Mouse (Mus musculus): ENCODE measurements around the gene Furin. TPM values are rescaled to one million over a fixed set of nuclear protein-coding genes. Genes with fewer than 3 reads are reported as not detected.

Furin gene
- total and polyA plus RNA-seq, 3 experiments: 1.5 to 20.9 (median 13.5) TPM

DNA sequence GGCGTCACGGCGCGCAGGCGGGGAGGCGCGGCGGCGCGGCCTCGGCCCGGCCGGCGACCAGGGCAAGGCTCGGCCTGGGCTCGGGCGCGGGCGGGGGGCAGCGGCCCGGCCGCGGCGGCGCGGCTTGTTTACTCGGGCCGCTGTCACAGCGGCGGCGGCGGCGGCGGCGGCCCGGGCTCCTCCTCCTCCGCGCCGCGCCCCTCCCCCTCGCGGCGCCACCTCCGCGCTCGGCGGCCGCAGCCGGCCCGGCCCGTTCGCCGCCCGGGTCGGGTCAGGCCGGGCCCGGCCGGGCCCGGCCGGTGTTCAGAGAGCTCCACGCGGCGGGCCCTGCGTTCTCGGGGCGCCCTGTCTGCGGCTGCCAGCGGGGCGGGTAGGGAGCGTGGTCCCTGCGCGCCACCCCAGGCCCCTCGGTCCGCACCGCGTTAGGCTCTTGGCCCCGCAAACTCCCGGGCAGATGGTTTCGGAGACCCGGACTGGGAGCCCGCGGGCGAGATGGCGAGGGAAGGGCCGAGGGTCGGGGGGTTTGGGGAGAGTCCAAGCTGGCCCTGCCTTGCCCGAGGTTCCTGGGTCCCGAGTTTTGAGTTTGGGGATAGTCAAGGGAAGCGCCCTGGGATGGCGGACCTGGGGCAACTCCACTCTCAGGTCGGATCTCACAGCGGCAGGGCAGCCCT, 2.5 kb downstream of the Furin start:
- Histone ChIP-seq H3K79me2 (replicated peaks; ENCODE audit: control insufficient read depth, extremely low read depth, insufficient read depth, poor library complexity, severe bottlenecking) (peaks cover 24% of the 10 kb centered on the region), H3K27ac (ENCODE audit: insufficient read depth, low read depth) (peak overlapping the region; percentile 10; the same call in 1 of the 2 replicates), H3K9ac (ENCODE audit: insufficient read depth, low read depth) (peak overlapping the region; percentile 99), H3K4me1 (ENCODE audit: control insufficient read depth in 1 of 2, insufficient read depth in 2 of 2) (peaks cover 21 to 63% of the 10 kb centered on the region in 2 experiments), H3K36me3 (replicated peaks in 1 of 2; ENCODE audit: control insufficient read depth in 1 of 2, insufficient read depth in 1 of 2, low read length in 1 of 2) (peaks cover 2 to 12% of the 10 kb centered on the region in 2 experiments), H3K9me3 (replicated peaks; ENCODE audit: low read length) (no peaks in the 10 kb centered on the region), H3K4me3 (replicated peaks in 1 of 3; ENCODE audit: low read depth in 2 of 3, low read length in 2 of 3, poor library complexity in 1 of 3) (peak overlapping the region; percentile 56 to 83 (median 74)), H3K27me3 (replicated peaks) (no peaks in the 10 kb centered on the region), H3K4me2 (ENCODE audit: insufficient read depth, low read depth, poor library complexity, severe bottlenecking) (peak overlapping the region; percentile 60)
- no peak for DNase-seq (ENCODE audit: extremely low read depth)
- dilution Hi-C loops (cut with MboI; ENCODE audit: extremely low pct_ligation_motif_present, extremely low pct_unique_long_range_greater_than_20kb, low sequenced_read_pairs) (no loop called here), in situ Hi-C loops (cut with MboI; ENCODE audit: low pct_ligation_motif_present, low pct_unique_long_range_greater_than_20kb, low sequenced_read_pairs) (no loop called here)
- TF ChIP-seq TCF12 (IDR thresholded peaks at IDR 0.05; ENCODE audit: low read depth, low read length) (peak; percentile 34; the same call in 1 of the 2 replicates), KAT2A (IDR thresholded peaks at IDR 0.05; ENCODE audit: insufficient replicate concordance, low read length) (no peak), POLR2A (IDR thresholded peaks at IDR 0.05; ENCODE audit: low read depth, low read length) (peak; percentile 60; the same call in 1 of the 2 replicates), ZC3H11A (IDR thresholded peaks at IDR 0.05; ENCODE audit: low read depth, low read length) (no peak), SIN3A (IDR thresholded peaks at IDR 0.05; ENCODE audit: low read length) (no peak)

DNA sequence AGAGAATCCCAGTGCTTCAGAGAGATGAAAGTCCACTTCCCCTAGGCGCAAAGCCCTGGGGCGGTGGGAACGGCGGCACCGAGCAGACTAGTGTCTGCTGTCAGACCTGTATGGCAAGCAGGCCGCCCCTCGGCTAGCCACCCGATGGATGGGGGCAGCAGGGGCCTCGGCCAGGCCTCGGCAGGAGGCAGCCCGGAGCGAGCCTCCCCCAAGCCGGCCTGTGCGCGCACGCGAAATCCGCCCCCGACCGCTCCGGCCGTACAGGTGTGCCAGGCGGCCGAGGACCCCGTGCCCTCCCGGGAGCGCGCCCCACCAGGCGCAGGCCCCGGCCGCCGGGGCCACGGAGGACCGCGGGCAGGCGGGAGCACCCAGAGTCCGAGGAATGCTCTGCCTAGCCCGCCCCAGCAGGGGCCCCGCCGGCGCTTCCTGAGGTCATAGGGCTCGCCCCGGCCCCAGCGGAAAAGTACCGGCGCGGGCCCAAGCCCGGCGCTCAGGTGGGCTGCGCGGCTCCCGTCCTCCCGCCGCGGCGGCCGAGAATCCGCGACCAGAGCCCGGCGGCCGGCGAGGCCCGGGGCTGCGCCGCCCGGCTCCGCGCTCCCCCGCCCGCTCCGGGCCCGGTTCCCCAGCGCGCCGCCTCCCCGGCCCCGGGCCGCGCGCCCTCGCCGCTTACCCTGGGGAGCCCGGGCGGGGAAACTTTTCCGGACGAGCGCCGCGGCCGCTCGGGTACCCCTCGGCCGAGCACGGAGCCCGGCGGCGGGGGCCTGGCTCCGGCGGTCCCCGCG, 3.2 kb downstream of the Furin start:
- Histone ChIP-seq H3K4me3 (replicated peaks in 1 of 3; ENCODE audit: low read depth in 2 of 3, low read length in 2 of 3, poor library complexity in 1 of 3) (peak overlapping the region; percentile 74 to 86 (median 83)), H3K9ac (ENCODE audit: insufficient read depth, low read depth) (peak overlapping the region; percentile 99), H3K9me3 (replicated peaks; ENCODE audit: low read length) (no peaks in the 10 kb centered on the region), H3K27ac (ENCODE audit: insufficient read depth, low read depth) (no peak overlapping the region; the same call in 1 of the 2 replicates), H3K4me2 (ENCODE audit: insufficient read depth, low read depth, poor library complexity, severe bottlenecking) (peak overlapping the region; percentile 79), H3K27me3 (replicated peaks) (no peaks in the 10 kb centered on the region), H3K4me1 (ENCODE audit: control insufficient read depth in 1 of 2, insufficient read depth in 2 of 2) (peaks cover 21 to 63% of the 10 kb centered on the region in 2 experiments), H3K79me2 (replicated peaks; ENCODE audit: control insufficient read depth, extremely low read depth, insufficient read depth, poor library complexity, severe bottlenecking) (peaks cover 24% of the 10 kb centered on the region), H3K36me3 (replicated peaks in 1 of 2; ENCODE audit: control insufficient read depth in 1 of 2, insufficient read depth in 1 of 2, low read length in 1 of 2) (peaks cover 6 to 19% of the 10 kb centered on the region in 2 experiments)
- dilution Hi-C loops (cut with MboI; ENCODE audit: extremely low pct_ligation_motif_present, extremely low pct_unique_long_range_greater_than_20kb, low sequenced_read_pairs): no loop called here
- TF ChIP-seq TCF12 (IDR thresholded peaks at IDR 0.05; ENCODE audit: low read depth, low read length) (peak; percentile 24; the same call in 1 of the 2 replicates), UBTF (IDR thresholded peaks at IDR 0.05; ENCODE audit: low read depth, low read length) (peak; percentile 97), CHD1 (IDR thresholded peaks at IDR 0.05; ENCODE audit: low read depth, low read length) (no peak)
- in situ Hi-C loops (cut with MboI; ENCODE audit: low pct_ligation_motif_present, low pct_unique_long_range_greater_than_20kb, low sequenced_read_pairs): no loop called here
- DNase-seq (ENCODE audit: extremely low read depth): no peak

GRCm38 (mm10) chr7:80401041-80401859, 4.0 kb downstream of the Furin start:
- in situ Hi-C loops (cut with MboI; ENCODE audit: low pct_ligation_motif_present, low pct_unique_long_range_greater_than_20kb, low sequenced_read_pairs): no loop called here
- Histone ChIP-seq H3K27ac (ENCODE audit: insufficient read depth, low read depth) (no peak overlapping the region), H3K4me3 (replicated peaks in 1 of 3; ENCODE audit: low read depth in 2 of 3, low read length in 2 of 3, poor library complexity in 1 of 3) (peak overlapping the region; percentile 74 to 86 (median 83)), H3K36me3 (replicated peaks in 1 of 2; ENCODE audit: control insufficient read depth in 1 of 2, insufficient read depth in 1 of 2, low read length in 1 of 2) (peaks cover 13 to 26% of the 10 kb centered on the region in 2 experiments), H3K9ac (ENCODE audit: insufficient read depth, low read depth) (peak overlapping the region; percentile 99), H3K27me3 (replicated peaks) (no peaks in the 10 kb centered on the region), H3K4me1 (ENCODE audit: control insufficient read depth in 1 of 2, insufficient read depth in 2 of 2) (peaks cover 21 to 63% of the 10 kb centered on the region in 2 experiments), H3K4me2 (ENCODE audit: insufficient read depth, low read depth, poor library complexity, severe bottlenecking) (peak overlapping the region; percentile 79), H3K9me3 (replicated peaks; ENCODE audit: low read length) (no peaks in the 10 kb centered on the region), H3K79me2 (replicated peaks; ENCODE audit: control insufficient read depth, extremely low read depth, insufficient read depth, poor library complexity, severe bottlenecking) (peaks cover 24% of the 10 kb centered on the region)
- TF ChIP-seq CHD1 (IDR thresholded peaks at IDR 0.05; ENCODE audit: low read depth, low read length) (no peak), CHD2 (IDR thresholded peaks at IDR 0.05; ENCODE audit: low read length) (no peak), MYC (IDR thresholded peaks at IDR 0.05; ENCODE audit: low read depth, low read length) (no peak), USF2 (conservative IDR thresholded peaks at IDR 0.05; ENCODE audit: low read depth, low read length) (no peak), ZKSCAN1 (IDR thresholded peaks at IDR 0.05; ENCODE audit: borderline replicate concordance, low read depth, low read length) (no peak), POLR2A (IDR thresholded peaks at IDR 0.05; ENCODE audit: low read depth, low read length) (0 out of 2 replicates have a peak, but pooled peaks have one; percentile 23), CTCF (conservative IDR thresholded peaks at IDR 0.05 in 1 of 2, IDR thresholded peaks at IDR 0.05 in 1 of 2; ENCODE audit: low read depth in 2 of 2, low read length in 2 of 2) (no peak), ZMIZ1 (IDR thresholded peaks at IDR 0.05; ENCODE audit: low read depth, low read length) (no peak), MXI1 (IDR thresholded peaks at IDR 0.05; ENCODE audit: low read depth, low read length) (no peak), NELFE (IDR thresholded peaks at IDR 0.05; ENCODE audit: low read depth, low read length) (0 out of 2 replicates have a peak, but pooled peaks have one; percentile 33), EP300 (IDR thresholded peaks at IDR 0.05; ENCODE audit: low read length) (0 out of 2 replicates have a peak, but pooled peaks have one; percentile 16)
- dilution Hi-C loops (cut with MboI; ENCODE audit: extremely low pct_ligation_motif_present, extremely low pct_unique_long_range_greater_than_20kb, low sequenced_read_pairs): no loop called here
- no peak for DNase-seq (ENCODE audit: extremely low read depth)
